13 mouse cellular contexts compared by ENCODE assay signal in the genomic region with DNA sequence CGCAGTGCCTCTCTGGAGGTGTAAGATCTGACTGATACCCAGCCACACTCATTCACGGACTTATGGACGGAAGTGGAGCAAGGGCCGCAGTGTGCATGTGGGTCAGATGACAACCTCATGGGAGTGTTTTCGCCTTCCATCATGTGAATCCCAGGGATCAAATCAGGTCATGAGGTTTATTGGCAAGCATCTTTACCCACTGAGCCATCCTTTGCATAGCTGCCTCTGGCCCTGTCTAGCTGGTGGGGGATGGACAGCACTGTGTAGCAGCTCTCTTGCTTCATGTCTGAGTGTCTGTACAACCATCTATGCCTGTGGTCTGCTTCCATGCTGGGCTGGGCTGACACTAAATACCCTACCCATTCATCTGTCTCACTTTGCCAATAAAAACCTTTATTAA.
DNase-seq lines count a peak whose midpoint lies in the region; ATAC-seq and TF ChIP-seq lines count a peak whose summit lies in the region.
"Had no signal": no experiment of that assay in that cellular context is flagged by ENCODE, and none has a peak within 500 bp of the region (broad histone marks: within the 10 kb centered on the region; RNA-seq: fewer than 3 reads in every experiment).

No protein-coding gene starts in this region.

- DNase-seq in limb, embryonic 10.5 days (ENCODE audit: low spot score), result no peak
- peak; percentile 41 for DNase-seq in adipocyte (ENCODE audit: low spot score)
- no peak for DNase-seq in left cerebral cortex, adult 18-20 months (ENCODE audit: low spot score in 2 of 2)
- DNase-seq in thymus, adult 2 months, result no peak
- DNase-seq: cerebellum, adult 18-20 months; kidney, adult 2 months; thymus, adult 18-20 months had no signal

- no peaks in the 10 kb centered on the region for H3K9me3 ChIP-seq in forebrain, embryonic 12.5 days
- H3K9me3 ChIP-seq in forebrain, embryonic 15.5 days, result no peaks in the 10 kb centered on the region
- H3K9me3 ChIP-seq in limb, embryonic 12.5 days, result no peaks in the 10 kb centered on the region
- H3K9me3 ChIP-seq in limb, embryonic 10.5 days (replicated peaks), result no peaks in the 10 kb centered on the region
- no peaks in the 10 kb centered on the region for H3K9me3 ChIP-seq in midbrain, embryonic 13.5 days

- H3K27ac ChIP-seq in forebrain, embryonic 12.5 days, result peak overlapping the region; percentile 63
- H3K27ac ChIP-seq in forebrain, embryonic 15.5 days (replicated peaks), result no peak overlapping the region
- no peak overlapping the region for H3K27ac ChIP-seq in limb, embryonic 12.5 days
- no peak overlapping the region for H3K27ac ChIP-seq in limb, embryonic 10.5 days
- H3K27ac ChIP-seq in midbrain, embryonic 13.5 days, result peak overlapping the region; percentile 49
- no peak overlapping the region for H3K27ac ChIP-seq in thymus, adult 2 months (ENCODE audit: control insufficient read depth, insufficient read depth, low read length)
- H3K27ac ChIP-seq: liver, embryonic 14.5 days; macrophage had no signal

- no peaks in the 10 kb centered on the region for H3K36me3 ChIP-seq in forebrain, embryonic 12.5 days (replicated peaks)
- H3K36me3 ChIP-seq in forebrain, embryonic 15.5 days, result no peaks in the 10 kb centered on the region
- peaks cover 12% of the 10 kb centered on the region for H3K36me3 ChIP-seq in limb, embryonic 12.5 days
- peaks cover 17% of the 10 kb centered on the region for H3K36me3 ChIP-seq in limb, embryonic 10.5 days
- H3K36me3 ChIP-seq in midbrain, embryonic 13.5 days, result 0 out of 2 replicates have a peak, but pooled peaks cover 4% of the 10 kb centered on the region
- H3K36me3 ChIP-seq in thymus, adult 2 months (ENCODE audit: control insufficient read depth, insufficient read depth, low read length), result no peaks in the 10 kb centered on the region

- ATAC-seq in forebrain, embryonic 12.5 days (ENCODE audit: low FRiP score), result no peak
- no peak for ATAC-seq in forebrain, embryonic 15.5 days (replicated peaks)
- 0 out of 2 replicates have a peak, but pooled peaks have one; percentile 24 for ATAC-seq in limb, embryonic 12.5 days (ENCODE audit: insufficient number of reproducible peaks, insufficient read depth, low FRiP score, low TSS enrichment, low read depth)
- ATAC-seq in midbrain, embryonic 13.5 days, result no peak

- H3K4me2 ChIP-seq in forebrain, embryonic 12.5 days, result no peak overlapping the region
- H3K4me2 ChIP-seq in forebrain, embryonic 15.5 days (replicated peaks), result no peak overlapping the region
- H3K4me2 ChIP-seq in limb, embryonic 12.5 days, result no peak overlapping the region
- no peak overlapping the region for H3K4me2 ChIP-seq in midbrain, embryonic 13.5 days (replicated peaks)

- TF ChIP-seq CTCF in thymus, adult 2 months (IDR thresholded peaks at IDR 0.05; ENCODE audit: borderline replicate concordance, control insufficient read depth, extremely low read depth, insufficient read depth, low read length, poor library complexity), result no peak

- H3K9ac ChIP-seq in forebrain, embryonic 12.5 days, result peak overlapping the region; percentile 25; the same call in 1 of the 2 replicates
- no peak overlapping the region for H3K9ac ChIP-seq in forebrain, embryonic 15.5 days (replicated peaks)
- H3K9ac ChIP-seq in limb, embryonic 12.5 days (replicated peaks), result no peak overlapping the region
- no peak overlapping the region for H3K9ac ChIP-seq in midbrain, embryonic 13.5 days (replicated peaks)
- H3K9ac ChIP-seq: liver, embryonic 14.5 days had no signal

- TF ChIP-seq POLR2A in thymus, adult 2 months (IDR thresholded peaks at IDR 0.05; ENCODE audit: control insufficient read depth, extremely low read depth, insufficient read depth, low read length, poor library complexity), result no peak

- no peaks in the 10 kb centered on the region for H3K27me3 ChIP-seq in forebrain, embryonic 12.5 days
- H3K27me3 ChIP-seq in forebrain, embryonic 15.5 days, result no peaks in the 10 kb centered on the region
- H3K27me3 ChIP-seq in limb, embryonic 12.5 days, result no peaks in the 10 kb centered on the region
- no peaks in the 10 kb centered on the region for H3K27me3 ChIP-seq in limb, embryonic 10.5 days (ENCODE audit: low read depth, poor library complexity, severe bottlenecking)
- no peaks in the 10 kb centered on the region for H3K27me3 ChIP-seq in midbrain, embryonic 13.5 days
- no peaks in the 10 kb centered on the region for H3K27me3 ChIP-seq in thymus, adult 2 months (ENCODE audit: control insufficient read depth, insufficient read depth, low read length)

- no peak overlapping the region for H3K4me3 ChIP-seq in forebrain, embryonic 12.5 days (replicated peaks)
- H3K4me3 ChIP-seq in forebrain, embryonic 15.5 days, result no peak overlapping the region
- no peak overlapping the region for H3K4me3 ChIP-seq in limb, embryonic 12.5 days (replicated peaks)
- no peak overlapping the region for H3K4me3 ChIP-seq in limb, embryonic 10.5 days
- no peak overlapping the region for H3K4me3 ChIP-seq in midbrain, embryonic 13.5 days (replicated peaks)
- H3K4me3 ChIP-seq in thymus, adult 2 months (ENCODE audit: control insufficient read depth, insufficient read depth, low read length), result no peak overlapping the region

- H3K4me1 ChIP-seq in forebrain, embryonic 12.5 days, result peaks cover 56% of the 10 kb centered on the region
- peaks cover 46% of the 10 kb centered on the region for H3K4me1 ChIP-seq in forebrain, embryonic 15.5 days
- H3K4me1 ChIP-seq in limb, embryonic 12.5 days (replicated peaks), result peaks cover 48% of the 10 kb centered on the region
- peaks cover 35% of the 10 kb centered on the region for H3K4me1 ChIP-seq in limb, embryonic 10.5 days
- H3K4me1 ChIP-seq in midbrain, embryonic 13.5 days (replicated peaks), result peaks cover 62% of the 10 kb centered on the region
- no peaks in the 10 kb centered on the region for H3K4me1 ChIP-seq in thymus, adult 2 months (replicated peaks; ENCODE audit: control insufficient read depth, insufficient read depth, low read length)

- WGBS in forebrain, embryonic 12.5 days, result 59% methylated on average over 5 of the region's 5 CpGs
- 56% methylated on average over 5 of the region's 5 CpGs for WGBS in forebrain, embryonic 15.5 days
- 62% methylated on average over 5 of the region's 5 CpGs for WGBS in limb, embryonic 12.5 days
- 56% methylated on average over 5 of the region's 5 CpGs for WGBS in limb, embryonic 10.5 days
- WGBS in midbrain, embryonic 13.5 days, result 49% methylated on average over 5 of the region's 5 CpGs
- WGBS in thymus, adult 2 months, result 92% methylated on average over 5 of the region's 5 CpGs

Comparison
In these comparisons a context has a peak if more than half of its experiments do, and no peak if none do; other contexts are left out.
1. H3K27ac ChIP-seq: peak in forebrain, embryonic 12.5 days (single experiment) and midbrain, embryonic 13.5 days (single experiment); none in forebrain, embryonic 15.5 days (single experiment), limb, embryonic 12.5 days (single experiment), limb, embryonic 10.5 days (single experiment) and thymus, adult 2 months (single experiment).